Mouse (Mus musculus): ENCODE results near the gene Lrrn1. TPM values are rescaled to one million over a fixed set of nuclear protein-coding genes. Genes with fewer than 3 reads are reported as not detected.

Lrrn1 gene
- total and polyA plus RNA-seq, 2 experiments = 0.04 to 0.18 TPM

DNA sequence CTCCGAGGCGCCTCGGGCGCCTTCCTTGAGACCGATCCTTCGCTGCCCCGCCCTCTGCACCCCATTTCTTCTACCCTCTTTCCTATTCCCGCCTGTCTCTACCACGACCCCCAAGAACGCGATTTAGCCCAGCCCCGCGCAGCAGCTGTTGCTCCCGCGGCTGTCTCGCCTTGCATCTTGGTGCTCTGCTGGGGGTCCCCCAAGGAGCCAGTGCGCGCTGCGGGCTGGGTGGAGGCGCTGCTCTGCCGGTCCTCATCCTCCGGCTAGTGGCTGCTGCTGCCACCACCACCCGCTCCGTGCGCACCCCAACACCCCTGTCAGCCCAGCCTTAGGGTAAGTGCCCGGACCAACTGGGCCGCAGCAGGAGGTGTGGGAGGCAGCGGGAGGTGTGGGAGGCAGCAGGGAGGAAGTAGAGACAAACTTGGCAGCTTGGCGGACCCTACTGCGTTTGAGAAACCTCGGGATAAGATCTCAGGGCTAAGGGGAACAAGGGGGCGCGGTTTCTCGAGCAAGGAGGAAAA, 403 bp downstream of the Lrrn1 start:
- Histone ChIP-seq H3K36me3 (ENCODE audit: control insufficient read depth, insufficient read depth, low read length) (no peaks in the 10 kb centered on the region), H3K4me1 (ENCODE audit: control insufficient read depth, insufficient read depth, low read length) (no peaks in the 10 kb centered on the region), H3K4me3 (ENCODE audit: insufficient read depth, low read depth, low read length) (no peak overlapping the region; the same call in 1 of the 2 replicates), H3K27me3 (ENCODE audit: control insufficient read depth, insufficient read depth, low read length) (peaks cover 7% of the 10 kb centered on the region; the same call in 1 of the 2 replicates), H3K9ac (ENCODE audit: low read depth, low read length) (no peak overlapping the region), H3K79me2 (ENCODE audit: control insufficient read depth, insufficient read depth, low read length) (no peaks in the 10 kb centered on the region), H3K27ac (replicated peaks; ENCODE audit: insufficient read depth, low read depth, low read length) (no peak overlapping the region)
- DNase-seq (ENCODE audit: extremely low read depth, low read depth, low spot score) = no peak
- no peak for TF ChIP-seq POLR2A (IDR thresholded peaks at IDR 0.05; ENCODE audit: extremely low read depth, insufficient read depth, low read length)
- TF ChIP-seq CTCF (IDR thresholded peaks at IDR 0.05; ENCODE audit: low read depth, low read length) = no peak
- WGBS = under 1% methylated on average over 34 of the region's 34 CpGs

DNA sequence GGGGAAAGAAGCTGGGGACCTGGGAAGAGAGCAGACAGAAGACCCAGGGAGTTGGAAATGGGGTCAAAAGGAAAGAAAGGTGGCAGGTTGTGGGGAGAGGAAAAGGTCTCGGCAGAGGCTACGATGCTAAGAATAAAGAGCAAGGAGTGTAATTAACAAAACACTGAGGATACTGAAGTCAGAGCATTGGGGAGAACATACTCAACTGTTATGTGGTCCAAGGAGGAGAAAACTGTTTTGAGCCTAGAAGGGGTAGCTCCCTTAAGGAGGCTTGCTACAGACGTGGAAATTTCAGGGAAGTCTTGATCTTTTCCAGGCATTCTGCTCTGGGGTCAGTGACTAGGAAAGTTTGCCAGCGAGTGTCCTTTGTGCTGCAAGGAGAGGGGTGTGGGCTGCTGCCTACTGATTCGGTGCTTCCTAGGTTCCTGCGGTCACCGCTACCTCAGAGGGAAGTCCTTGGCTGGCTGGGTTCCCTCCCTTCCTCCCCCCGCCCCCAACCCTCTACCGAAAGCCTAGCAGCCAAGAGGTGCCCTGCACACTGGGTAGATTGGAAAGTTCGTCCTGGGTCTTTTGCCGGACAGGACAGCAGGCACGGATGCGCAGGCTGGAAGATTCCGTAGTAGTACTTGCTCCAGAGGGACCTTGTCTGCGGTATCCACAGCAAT, 1.2 kb downstream of the Lrrn1 start:
- Histone ChIP-seq H3K4me1 (ENCODE audit: control insufficient read depth, insufficient read depth, low read length) (no peaks in the 10 kb centered on the region), H3K27ac (replicated peaks; ENCODE audit: insufficient read depth, low read depth, low read length) (no peak overlapping the region), H3K27me3 (ENCODE audit: control insufficient read depth, insufficient read depth, low read length) (peaks cover 7% of the 10 kb centered on the region; the same call in 1 of the 2 replicates), H3K9ac (ENCODE audit: low read depth, low read length) (no peak overlapping the region), H3K4me3 (ENCODE audit: insufficient read depth, low read depth, low read length) (no peak overlapping the region), H3K79me2 (ENCODE audit: control insufficient read depth, insufficient read depth, low read length) (no peaks in the 10 kb centered on the region), H3K36me3 (ENCODE audit: control insufficient read depth, insufficient read depth, low read length) (no peaks in the 10 kb centered on the region)
- 5% methylated on average over 15 of the region's 15 CpGs for WGBS
- TF ChIP-seq POLR2A (IDR thresholded peaks at IDR 0.05; ENCODE audit: extremely low read depth, insufficient read depth, low read length) (no peak), CTCF (IDR thresholded peaks at IDR 0.05; ENCODE audit: low read depth, low read length) (no peak)
- DNase-seq (ENCODE audit: extremely low read depth, low read depth, low spot score) = no peak

DNA sequence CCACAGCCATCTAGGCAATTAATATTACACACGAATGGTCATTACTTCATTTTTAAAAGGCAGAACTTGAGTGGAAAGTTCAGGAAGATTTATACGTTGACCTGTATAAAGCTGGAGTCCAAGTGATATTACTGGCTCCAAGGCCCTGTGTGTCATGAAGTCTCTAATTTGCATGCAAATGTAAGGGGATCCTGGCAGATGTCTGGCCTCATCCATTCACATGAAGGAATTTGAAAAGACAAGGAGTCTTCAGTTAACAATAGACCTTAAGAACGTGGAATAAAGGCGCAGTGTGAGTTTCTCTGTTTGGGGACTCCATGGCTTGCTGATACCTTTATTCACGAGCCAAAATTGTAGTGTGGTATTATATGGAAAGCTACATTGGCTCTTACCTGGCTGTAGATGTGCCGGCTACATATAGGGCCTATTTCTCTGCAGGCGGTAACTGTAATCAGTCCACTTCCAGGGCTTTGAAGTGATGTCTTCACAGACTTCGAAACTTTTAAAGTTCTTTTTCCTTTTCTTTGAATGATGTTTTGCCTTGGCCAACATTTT, 2.0 kb downstream of the Lrrn1 start:
- no peak for TF ChIP-seq CTCF (IDR thresholded peaks at IDR 0.05; ENCODE audit: low read depth, low read length)
- no peak for TF ChIP-seq POLR2A (IDR thresholded peaks at IDR 0.05; ENCODE audit: extremely low read depth, insufficient read depth, low read length)
- Histone ChIP-seq H3K79me2 (ENCODE audit: control insufficient read depth, insufficient read depth, low read length) (no peaks in the 10 kb centered on the region), H3K27me3 (ENCODE audit: control insufficient read depth, insufficient read depth, low read length) (peaks cover 7% of the 10 kb centered on the region; the same call in 1 of the 2 replicates), H3K4me1 (ENCODE audit: control insufficient read depth, insufficient read depth, low read length) (no peaks in the 10 kb centered on the region), H3K4me3 (ENCODE audit: insufficient read depth, low read depth, low read length) (no peak overlapping the region), H3K36me3 (ENCODE audit: control insufficient read depth, insufficient read depth, low read length) (no peaks in the 10 kb centered on the region), H3K27ac (replicated peaks; ENCODE audit: insufficient read depth, low read depth, low read length) (no peak overlapping the region), H3K9ac (ENCODE audit: low read depth, low read length) (no peak overlapping the region)
- no peak for DNase-seq (ENCODE audit: extremely low read depth, low read depth, low spot score)
- 56% methylated on average over 8 of the region's 8 CpGs for whole genome bisulfite sequencing

GRCm38 (mm10) chr6:107534533-107534932, 5.0 kb downstream of the Lrrn1 start:
- peaks cover 7% of the 10 kb centered on the region; the same call in 1 of the 2 replicates for H3K27me3 ChIP-seq (ENCODE audit: control insufficient read depth, insufficient read depth, low read length)
- H3K4me1 ChIP-seq (ENCODE audit: control insufficient read depth, insufficient read depth, low read length) = no peaks in the 10 kb centered on the region
- TF ChIP-seq POLR2A (IDR thresholded peaks at IDR 0.05; ENCODE audit: extremely low read depth, insufficient read depth, low read length) (no peak), CTCF (IDR thresholded peaks at IDR 0.05; ENCODE audit: low read depth, low read length) (no peak)
- H3K36me3 ChIP-seq (ENCODE audit: control insufficient read depth, insufficient read depth, low read length) = no peaks in the 10 kb centered on the region
- DNase-seq (ENCODE audit: extremely low read depth, low read depth, low spot score) = no peak
- H3K9ac ChIP-seq (ENCODE audit: low read depth, low read length) = no peak overlapping the region
- H3K27ac ChIP-seq (replicated peaks; ENCODE audit: insufficient read depth, low read depth, low read length) = no peak overlapping the region
- 33% methylated on average over 1 of the region's 1 CpGs for WGBS
- no peaks in the 10 kb centered on the region for H3K79me2 ChIP-seq (ENCODE audit: control insufficient read depth, insufficient read depth, low read length)
- H3K4me3 ChIP-seq (ENCODE audit: insufficient read depth, low read depth, low read length) = no peak overlapping the region

- WGBS = 83% methylated on average over 4 of the region's 4 CpGs
- Histone ChIP-seq H3K36me3 (ENCODE audit: control insufficient read depth, insufficient read depth, low read length) (no peaks in the 10 kb centered on the region), H3K27me3 (ENCODE audit: control insufficient read depth, insufficient read depth, low read length) (no peaks in the 10 kb centered on the region), H3K4me3 (ENCODE audit: insufficient read depth, low read depth, low read length) (no peak overlapping the region), H3K4me1 (ENCODE audit: control insufficient read depth, insufficient read depth, low read length) (no peaks in the 10 kb centered on the region), H3K27ac (replicated peaks; ENCODE audit: insufficient read depth, low read depth, low read length) (no peak overlapping the region), H3K79me2 (ENCODE audit: control insufficient read depth, insufficient read depth, low read length) (no peaks in the 10 kb centered on the region), H3K9ac (ENCODE audit: low read depth, low read length) (no peak overlapping the region)
- no peak for TF ChIP-seq CTCF (IDR thresholded peaks at IDR 0.05; ENCODE audit: low read depth, low read length)
- TF ChIP-seq POLR2A (IDR thresholded peaks at IDR 0.05; ENCODE audit: extremely low read depth, insufficient read depth, low read length) = no peak
- DNase-seq (ENCODE audit: extremely low read depth, low read depth, low spot score) = no peak
These were observed 7.1 kb downstream of the Lrrn1 start for GRCm38 (mm10) chr6:107536631-107537030.

GRCm38 (mm10) chr6:107541222-107541621, 11.7 kb downstream of the Lrrn1 start:
- no peak overlapping the region for H3K27ac ChIP-seq (replicated peaks; ENCODE audit: insufficient read depth, low read depth, low read length)
- DNase-seq (ENCODE audit: extremely low read depth, low read depth, low spot score) = no peak
- H3K27me3 ChIP-seq (ENCODE audit: control insufficient read depth, insufficient read depth, low read length) = no peaks in the 10 kb centered on the region
- no peak overlapping the region for H3K4me3 ChIP-seq (ENCODE audit: insufficient read depth, low read depth, low read length)
- WGBS = 84% methylated on average over 11 of the region's 11 CpGs
- no peaks in the 10 kb centered on the region for H3K79me2 ChIP-seq (ENCODE audit: control insufficient read depth, insufficient read depth, low read length)
- no peak overlapping the region for H3K9ac ChIP-seq (ENCODE audit: low read depth, low read length)
- H3K36me3 ChIP-seq (ENCODE audit: control insufficient read depth, insufficient read depth, low read length) = no peaks in the 10 kb centered on the region
- H3K4me1 ChIP-seq (ENCODE audit: control insufficient read depth, insufficient read depth, low read length) = no peaks in the 10 kb centered on the region
- TF ChIP-seq POLR2A (IDR thresholded peaks at IDR 0.05; ENCODE audit: extremely low read depth, insufficient read depth, low read length) (no peak), CTCF (IDR thresholded peaks at IDR 0.05; ENCODE audit: low read depth, low read length) (no peak)
